Mouse (Mus musculus) left cerebral cortex, adult 9 months (tissue): ENCODE measurements around the gene Pacs2.

Source experiments
- DNase-seq, 2 experiments: peaks; one replicate each; pipeline ENCODE4 v3.0.0; 2022; ENCODE audit warnings: low spot score in 2 of 2

Gene Pacs2

DNA sequence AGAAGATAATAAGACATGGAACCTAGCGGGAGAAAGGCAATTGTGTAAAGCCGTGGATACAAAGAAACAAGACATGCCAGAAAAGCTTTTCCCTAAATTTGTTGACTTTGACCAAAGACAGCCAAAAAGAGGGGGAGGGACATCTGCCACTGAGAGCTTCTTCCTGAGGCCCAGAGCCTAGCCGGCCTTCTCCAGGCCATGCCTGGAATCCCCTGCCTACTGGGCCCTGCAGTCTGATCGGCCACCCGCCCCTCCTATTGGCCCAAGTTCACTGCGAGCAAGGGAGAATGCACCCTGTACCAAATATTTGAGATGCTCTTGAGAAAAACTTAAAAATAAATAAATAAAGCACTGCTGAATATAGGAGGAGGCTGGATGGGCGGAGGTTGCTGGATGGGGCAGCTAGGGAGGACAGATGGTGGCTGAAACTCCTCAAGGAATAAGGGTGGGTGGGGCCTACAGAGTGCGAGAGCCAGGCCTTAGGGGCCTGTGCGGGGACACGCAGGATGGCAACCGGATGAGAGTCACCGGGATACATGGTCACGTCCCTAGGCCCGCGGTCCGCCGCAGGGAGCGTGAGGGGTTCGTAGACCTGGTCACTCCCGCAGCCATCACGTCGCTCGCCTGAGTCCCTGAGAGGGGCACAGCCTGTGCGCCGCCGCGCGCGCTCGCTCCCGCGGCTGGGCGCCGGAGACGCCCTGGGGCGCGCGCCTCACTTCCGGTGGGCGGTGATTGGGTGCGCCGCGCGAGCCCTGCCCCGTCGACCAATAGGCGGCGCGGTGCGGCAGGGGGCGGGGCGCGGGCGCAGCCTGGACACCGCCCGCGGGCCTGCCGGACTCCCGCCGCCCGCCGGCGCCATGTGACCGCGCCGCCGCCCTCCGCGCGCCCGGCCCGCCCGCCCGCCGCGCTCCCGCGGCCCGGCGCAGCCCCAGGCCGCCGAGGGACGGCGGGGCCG is at the start of gene Pacs2:
Pacs2 (plus strand) TSS at position 905 of the 955 bp plus-strand sequence.
- DNase-seq: peak; percentile 73 to 90

DNA sequence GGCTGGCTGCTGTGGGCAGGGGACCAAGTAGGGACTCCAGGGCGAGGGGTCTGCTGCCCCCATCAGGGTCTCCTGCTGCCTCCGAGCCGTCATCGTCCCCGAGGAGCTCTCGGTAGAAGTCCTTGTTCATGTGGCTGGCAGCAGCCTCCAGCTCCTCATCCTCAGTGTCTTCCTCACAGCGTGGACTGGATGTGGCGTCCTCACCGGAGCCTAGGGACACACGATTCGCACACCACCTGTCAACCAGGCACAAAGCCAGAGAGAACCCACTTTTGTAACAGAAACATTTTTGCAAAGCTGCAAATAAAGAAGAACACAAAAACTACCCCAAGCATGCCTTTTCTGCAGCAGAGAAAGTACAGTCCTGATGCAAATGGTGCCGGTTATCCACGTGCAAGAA is 48.5 kb upstream of the Pacs2 start:
- DNase-seq: no peak

DNA sequence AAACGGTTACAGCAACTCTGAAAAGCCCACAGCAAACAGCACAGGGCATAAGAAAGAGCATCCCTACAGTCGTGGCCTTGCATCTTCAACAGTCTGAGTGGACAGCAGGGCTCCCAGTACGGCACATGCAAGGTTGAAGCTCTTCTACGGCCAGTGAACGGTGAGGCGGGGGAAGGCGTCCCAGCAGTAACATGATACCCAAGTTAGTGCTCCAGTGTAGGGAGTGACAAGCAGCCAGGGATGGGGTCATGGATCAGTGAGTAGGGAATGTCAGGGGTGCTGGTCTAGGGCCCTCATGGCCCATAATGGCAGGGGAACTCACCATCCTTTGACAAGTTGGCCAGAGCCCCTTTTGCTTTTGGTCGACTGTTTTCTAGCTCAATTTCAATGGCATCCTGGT is 45.4 kb upstream of the Pacs2 start:
- DNase-seq: no peak

DNA sequence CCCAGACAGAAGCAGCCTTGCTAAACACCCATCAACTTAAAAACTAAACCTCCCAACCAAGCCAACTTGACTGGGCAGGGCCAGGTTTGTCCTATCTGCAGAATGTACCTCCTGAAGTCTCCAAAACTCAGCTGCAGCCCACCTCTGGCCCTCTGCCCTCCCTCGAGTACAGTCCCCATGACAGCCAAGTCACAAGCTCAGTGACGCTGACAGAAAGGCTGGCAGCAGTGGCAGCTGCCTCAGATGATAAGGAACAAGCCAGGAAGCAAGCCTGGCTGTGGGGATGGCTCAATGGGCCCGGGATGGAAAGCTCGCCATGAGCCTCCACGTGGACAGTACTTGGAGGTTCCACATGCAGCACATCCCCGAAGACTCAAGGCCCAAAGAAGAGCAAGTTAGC is 44.7 kb upstream of the Pacs2 start:
- DNase-seq: no peak

DNA sequence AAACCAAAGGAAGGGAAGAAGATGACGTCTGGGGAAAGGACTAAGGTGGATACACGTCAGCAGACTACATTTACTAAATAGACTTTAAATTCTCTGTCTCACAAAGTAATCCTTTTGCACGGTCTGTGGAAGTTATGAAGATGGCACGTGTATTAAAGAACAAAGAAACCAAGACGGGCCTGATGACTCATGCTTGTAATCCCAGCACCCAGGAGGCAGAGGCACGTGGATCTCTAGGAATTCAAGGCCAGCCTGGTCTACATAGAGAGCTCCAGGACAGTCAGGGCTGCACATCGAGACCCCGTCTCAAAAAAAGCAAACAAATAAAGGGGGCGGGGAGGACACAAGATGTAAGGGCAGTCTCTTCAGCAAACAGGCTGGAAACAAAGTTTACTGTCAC is 39.6 kb upstream of the Pacs2 start:
- DNase-seq: no peak

DNA sequence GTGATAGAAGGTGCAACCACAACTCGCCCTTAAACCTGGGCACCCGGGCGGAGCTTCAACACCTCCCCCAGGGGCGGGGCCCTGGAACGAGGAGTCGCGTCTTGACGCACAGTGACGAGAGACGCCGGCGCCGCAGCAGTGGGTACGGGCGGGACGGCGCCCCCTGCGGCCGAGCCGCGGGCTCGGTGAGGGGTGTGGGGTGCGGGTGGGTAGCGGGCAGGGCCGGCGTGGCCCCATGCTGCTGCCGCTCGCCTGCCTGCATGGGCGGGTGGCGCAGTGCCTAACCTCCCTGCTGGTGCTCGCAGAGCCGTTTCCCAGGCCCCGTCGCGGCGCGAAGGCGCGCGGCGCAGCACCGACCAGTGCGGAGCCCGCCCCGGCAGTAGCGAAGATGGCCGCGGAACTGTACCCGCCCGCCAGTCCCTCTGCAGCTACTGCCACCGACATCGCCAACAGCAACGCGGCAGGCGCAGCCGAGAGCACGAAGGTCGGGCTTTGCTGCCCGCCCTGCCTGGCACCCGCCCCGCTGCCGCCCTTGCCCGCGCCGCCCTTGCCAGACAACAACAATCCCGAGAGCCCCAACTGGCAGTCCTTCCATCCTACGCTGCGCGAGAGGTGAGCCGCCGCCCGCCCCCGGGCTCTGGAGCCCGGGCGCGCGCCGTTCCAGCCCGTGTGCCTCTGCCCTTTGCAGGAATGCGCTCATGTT is 37.8 kb upstream of the Pacs2 start, which contains the start of gene Btbd6:
Btbd6 (plus strand) TSS at position 112 of the 703 bp plus-strand sequence.
- DNase-seq: peak; percentile 62 to 88

DNA sequence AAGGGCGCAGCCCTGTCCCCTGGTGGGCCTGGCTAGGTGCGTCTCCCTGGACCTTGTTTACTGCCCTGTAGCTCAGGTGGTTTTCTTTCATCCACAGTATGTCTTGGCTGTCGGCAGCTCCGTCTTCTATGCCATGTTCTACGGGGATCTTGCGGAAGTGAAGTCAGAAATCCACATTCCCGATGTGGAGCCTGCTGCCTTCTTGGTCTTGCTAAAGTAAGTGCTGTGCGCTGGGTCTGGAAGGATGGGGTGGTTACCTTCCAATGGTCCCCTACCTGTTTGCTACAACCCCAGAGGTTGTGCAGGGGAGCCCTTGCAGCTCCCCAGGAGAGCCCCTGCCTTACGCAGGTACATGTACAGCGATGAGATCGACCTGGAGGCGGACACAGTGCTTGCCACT is 37.2 kb upstream of the Pacs2 start:
- DNase-seq: peak in 1 of 2 experiments; percentile 42

DNA sequence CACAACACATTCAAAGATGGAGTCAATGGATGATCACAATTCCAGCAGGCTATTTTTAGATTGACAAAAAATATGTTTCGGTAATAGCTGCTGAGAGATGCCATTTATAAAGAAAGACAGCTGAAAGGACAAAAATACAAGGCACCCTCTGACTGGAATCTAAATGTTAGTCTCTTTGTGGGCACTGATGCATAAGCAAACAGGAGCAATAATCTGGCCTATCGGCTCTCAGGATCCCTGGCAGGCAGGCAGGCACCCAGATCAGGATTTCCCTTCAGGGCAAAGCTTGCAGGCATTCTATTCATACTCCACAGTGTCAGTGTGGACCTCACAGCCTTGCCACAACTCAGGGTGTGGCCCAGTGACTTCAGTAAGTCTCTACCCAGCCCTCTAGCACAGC is 32.3 kb upstream of the Pacs2 start:
- no peak for DNase-seq

DNA sequence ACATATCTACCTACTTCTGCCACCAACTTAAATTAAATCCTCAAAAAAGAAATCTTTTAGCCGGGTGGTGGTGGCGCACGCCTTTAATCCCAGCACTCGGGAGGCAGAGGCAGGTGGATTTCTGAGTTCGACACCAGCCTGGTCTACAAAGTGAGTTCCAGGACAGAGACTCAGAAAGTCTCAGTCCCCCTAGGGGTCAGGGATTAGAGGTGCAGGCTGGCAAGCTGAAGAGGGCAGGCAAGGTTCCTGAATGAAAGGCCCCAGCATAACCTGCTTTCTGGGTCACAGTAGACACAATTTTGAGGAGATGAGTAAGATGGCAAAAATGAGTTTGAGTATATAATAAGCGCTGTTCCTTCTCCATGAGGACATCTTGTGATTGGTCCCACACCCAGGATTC is 29.0 kb upstream of the Pacs2 start:
- no peak for DNase-seq

DNA sequence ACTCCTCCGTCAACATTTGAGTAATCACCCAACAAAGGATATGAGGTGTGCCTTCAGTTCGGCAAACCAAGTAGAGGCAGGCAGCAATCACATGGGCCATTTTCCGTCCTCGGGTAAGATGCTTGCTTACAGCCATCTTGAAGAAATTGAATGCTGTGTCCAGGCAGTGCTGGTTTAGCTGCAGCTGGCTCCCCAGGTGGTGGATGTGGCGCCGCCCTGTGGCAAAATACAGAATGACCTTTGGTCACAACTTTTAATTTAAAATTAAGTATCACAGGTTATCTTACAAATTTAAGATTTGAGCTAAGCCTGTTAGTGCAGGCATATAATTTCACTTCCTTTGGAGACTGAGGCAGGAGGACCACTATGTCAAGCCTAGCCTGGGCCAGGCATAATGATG is 26.4 kb upstream of the Pacs2 start:
- DNase-seq: no peak

DNA sequence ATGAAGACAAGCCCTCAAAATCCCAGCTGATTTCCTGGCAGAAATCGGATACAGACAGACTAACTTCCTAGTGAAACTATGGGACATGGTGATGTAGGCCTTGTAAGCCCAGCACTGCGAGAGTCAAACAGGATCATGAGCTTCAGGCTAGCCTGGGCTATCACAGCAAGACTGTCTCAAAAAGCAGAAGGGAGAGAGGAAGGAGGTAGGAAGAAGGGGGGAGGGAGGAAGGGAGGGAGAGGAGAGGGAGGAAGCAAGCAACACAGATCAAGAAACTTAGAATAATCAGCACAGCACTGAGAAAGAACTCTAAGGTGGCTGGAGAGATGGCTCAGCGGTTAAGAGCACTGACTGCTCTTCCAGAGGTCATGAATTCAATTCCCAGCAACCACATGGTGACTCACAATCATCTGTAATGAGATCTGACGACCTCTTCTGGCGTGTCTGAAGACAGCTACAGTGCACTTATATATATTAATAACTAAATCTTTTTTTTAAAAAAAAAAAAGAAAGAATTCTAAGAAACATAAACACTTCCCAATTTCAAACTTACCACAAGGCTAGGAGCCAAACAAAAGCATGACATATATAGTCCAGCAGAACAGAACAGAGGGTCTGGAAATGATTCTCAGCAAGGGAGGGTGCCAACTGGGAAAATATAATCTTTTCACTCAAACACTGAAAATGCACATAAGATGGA is 23.5 kb upstream of the Pacs2 start:
- DNase-seq: no peak

DNA sequence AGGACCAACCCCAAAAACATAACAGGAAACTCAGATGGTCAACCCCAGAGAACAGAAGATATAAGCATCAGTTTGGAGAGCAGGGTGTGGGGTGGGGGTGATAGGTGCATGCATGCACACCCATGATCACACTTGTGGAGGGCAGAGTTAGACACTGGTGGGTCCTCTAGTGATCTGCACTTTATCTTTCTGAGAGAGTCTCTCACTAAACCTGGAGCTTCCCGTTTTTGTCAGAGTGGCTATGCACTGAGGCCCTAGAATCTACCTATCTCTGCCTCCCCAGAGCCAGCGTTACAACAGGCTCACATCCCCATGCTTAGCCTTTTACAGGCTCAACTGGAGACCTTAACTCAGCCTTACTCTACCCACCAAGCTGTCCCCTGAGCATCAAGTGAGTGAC is 22.9 kb upstream of the Pacs2 start:
- DNase-seq: no peak

DNA sequence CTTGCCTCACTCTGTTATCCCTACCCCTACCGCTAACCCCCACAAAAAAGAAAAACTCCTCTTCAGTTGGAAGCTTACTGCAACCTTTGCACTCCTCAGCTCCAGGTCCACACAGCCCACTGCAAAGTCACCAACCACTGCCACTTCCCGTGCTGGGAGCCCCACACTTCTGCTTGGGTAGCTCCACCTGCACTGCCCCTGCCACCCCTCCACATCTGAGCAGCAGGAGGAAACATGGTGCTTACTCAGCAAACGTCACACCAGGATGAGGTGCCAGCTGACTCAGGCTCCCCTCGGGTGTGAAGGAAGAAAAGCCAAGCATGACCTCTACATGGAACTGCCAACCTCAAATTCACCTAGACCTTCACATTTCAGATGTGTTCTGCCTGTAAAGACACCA is 20.2 kb upstream of the Pacs2 start:
- DNase-seq: no peak

DNA sequence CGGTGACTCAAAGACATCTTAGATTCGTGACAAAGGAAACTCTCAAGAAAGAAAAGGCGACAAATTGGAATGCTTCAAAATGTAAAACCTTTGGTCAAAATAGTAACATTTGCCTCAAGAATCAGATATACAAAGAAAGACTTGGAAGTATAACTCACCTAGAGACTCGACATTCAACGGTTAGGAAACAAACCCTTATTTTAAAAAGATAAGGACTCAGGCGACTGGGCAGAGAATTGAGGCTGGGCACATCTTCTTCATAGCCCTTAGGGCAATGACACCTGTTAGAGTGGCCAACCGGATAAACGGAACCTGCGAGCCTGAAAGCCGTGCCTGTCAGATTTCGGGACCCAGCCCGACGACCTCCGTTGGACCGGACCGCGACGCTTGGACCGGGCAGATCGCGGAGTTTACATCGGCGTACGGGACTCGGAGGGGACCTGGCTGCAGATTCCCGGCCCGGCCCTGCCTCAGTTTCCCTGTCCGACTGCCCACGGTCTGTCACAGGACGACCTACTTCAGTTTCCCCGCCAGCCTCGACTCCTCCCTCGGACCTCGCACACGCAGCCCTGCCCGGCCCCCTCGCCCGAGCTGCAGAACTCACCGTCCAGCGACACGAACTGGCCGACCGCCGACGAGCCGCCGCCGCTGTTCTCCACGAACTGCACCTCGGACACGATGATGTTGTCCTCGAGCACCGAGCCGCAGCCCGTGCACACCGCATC is 14.6 kb upstream of the Pacs2 start:
- DNase-seq: no peak

DNA sequence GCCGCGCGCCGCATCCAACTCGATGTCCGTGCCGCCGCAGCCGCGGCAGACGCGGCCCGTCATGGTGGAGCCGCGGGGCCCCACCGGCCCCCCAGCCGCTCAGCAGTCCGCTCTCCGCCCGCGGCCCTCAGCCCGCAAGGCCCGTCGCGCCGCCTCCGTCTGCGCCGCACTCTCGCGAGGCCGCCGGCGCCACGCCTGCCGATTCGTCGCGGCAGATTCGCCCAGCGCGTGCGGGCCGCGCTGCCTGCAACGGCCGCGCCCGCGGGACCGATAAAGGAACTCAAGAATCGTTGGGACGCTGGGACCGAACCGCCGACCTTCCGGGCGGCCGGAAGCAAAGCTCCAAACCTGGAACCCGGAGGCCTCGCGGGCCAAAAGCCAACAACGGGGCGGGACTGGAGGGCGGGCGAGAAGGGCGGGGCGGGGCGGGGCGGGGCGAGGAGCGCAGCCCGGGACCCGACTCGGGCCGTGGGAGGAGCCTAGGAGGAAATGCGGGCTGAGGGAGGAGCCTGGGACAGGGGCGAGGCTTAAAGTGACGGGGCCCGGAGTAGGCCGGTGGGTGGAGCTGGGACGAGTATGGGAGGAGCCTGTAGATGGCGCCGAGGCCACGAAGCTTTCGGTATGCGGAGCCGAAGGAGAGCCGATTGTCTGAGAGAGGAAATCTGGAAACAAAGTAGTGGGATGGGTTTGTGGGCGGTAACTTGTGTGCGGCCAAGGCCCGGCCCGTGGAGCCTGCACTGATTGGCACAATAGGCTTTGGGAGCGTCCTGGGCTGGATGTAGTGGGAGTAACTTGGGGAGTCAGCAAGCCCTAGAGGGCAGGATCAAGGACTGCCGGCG is 13.8 kb upstream of the Pacs2 start, which contains the start of gene Brf1:
Brf1 (minus strand) TSS at position 411 of the 839 bp plus-strand sequence.
- peak; percentile 87 to 96 for DNase-seq

DNA sequence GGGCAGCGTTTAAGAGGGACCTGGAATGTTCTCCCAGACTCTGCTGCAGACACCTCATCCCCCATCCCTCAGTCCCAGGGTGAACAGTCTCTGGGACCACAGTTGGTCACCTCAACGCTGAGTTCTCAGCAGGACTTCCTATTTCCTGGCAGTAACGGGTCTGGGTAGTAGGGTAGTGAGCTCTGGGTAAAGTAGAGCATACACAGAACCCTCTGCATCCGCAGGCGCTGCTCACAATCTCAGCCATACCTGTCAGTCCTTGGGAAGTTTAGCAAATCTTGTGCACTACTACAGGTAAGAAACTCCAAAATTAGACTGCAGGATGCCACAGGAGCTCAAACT is 13.2 kb upstream of the Pacs2 start:
- no peak for DNase-seq

DNA sequence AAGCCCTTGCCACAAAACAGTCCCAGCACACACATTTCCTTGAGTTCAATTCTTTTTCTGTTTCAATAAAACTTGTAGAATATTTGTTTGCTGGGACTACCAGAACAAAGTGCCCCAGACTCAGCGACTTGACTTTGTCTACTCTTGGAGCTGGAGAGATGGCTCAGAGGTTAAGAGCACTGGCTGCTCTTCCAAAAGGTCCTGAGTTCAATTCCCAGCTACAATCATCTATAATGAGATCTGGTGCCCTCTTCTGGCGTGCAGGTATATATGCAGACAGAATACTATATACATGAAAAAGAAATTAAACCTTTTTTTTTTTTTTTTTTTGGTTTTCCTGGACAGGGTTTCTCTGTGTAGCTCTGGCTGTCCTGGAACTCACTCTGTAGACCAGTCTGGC is 11.6 kb upstream of the Pacs2 start:
- DNase-seq: no peak

DNA sequence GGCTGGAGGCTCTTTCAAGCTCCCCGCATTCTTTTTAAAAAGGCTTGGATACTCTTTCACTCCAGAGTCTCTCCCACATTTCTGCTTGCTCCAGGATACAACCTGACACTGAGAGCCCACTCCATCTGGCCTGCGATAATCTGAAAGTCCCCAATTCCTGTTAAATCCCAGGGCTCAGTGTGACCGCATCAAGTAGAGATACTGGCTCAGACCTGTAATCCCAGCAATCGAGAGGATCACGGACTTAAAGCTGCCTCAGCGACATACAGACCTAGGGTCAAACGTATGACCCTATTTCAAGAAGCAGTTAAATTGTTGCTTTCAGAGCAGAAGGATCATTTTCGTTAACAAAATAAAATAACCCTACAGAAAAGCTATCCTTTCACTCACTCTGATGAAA is 10.3 kb upstream of the Pacs2 start:
- no peak for DNase-seq

DNA sequence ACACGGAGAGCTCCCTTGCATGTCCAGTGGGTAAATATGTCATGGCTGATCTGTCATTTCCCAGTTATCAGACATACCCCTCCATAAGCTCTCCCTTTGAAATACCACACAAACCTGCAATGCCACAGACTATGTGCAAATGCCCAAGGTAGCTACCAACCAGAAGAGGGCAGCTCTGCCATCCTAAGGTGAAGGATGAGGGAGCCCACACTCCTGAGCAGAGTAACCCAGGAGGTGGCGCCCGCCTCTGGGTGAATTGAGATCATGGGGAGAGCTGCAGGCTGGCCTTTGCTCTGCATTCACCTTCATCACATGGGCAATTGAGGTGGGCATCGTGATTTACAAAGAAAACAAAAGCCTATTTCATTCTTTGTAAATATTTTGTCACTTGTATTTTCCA is 9.3 kb upstream of the Pacs2 start:
- peak in 1 of 2 experiments; percentile 70 for DNase-seq

DNA sequence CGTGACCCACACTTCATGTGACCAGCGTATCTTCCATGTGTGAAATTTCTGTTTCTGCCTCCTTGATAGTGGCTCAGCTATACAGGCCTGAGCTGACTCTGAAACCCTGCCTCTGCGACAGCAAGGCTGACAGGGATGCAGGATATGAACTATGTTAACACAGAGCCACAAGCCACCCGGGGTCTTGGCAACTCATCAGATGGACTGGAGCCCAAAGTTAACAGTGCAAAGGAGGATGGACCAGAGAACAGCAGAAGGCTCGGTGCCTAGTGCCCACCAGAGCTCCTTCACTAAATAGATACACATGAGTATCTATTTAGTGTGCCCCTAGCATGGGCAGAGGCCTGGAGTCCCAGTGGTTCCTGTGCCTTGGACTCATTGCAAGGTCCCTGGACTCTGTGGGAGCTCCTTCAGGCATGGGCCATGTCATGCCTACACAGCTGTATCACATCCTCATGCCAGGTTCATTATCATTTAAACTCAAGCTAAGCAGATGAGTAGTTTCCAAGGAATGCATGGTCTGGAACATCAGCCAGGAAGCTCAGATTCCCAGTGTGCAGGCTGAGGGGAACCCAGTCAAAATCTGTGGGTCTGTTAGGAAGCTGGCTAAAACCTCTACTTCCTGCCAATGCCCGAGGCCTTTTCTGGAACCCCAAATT is 2.5 kb upstream of the Pacs2 start:
- no peak for DNase-seq
